Mouse (Mus musculus) cerebellum, postnatal 10 days (tissue): ENCODE results near the gene Robo1.

Source experiments
- DNase-seq, 2 experiments: peaks; one replicate each; pipeline ENCODE4 v3.0.0; 2021; ENCODE audit warnings: mixed read lengths in 2 of 2

Gene Robo1

GRCm38 (mm10) chr16:72307537-72308330 is at the start of gene Robo1:
Robo1 (plus strand) TSS chr16:72308306.
- DNase-seq, result no peak

- no peak for DNase-seq
These were observed 40.3 kb upstream of the Robo1 start for GRCm38 (mm10) chr16:72267839-72268238.

- DNase-seq, result no peak
These were observed 31.6 kb upstream of the Robo1 start for GRCm38 (mm10) chr16:72276390-72277074.

GRCm38 (mm10) chr16:72308331-72308668 is 194 bp downstream of the Robo1 start:
- no peak for DNase-seq

- DNase-seq, result no peak
These were observed 19.2 kb downstream of the Robo1 start for GRCm38 (mm10) chr16:72327321-72327720.

- DNase-seq, result no peak
These were observed 20.5 kb downstream of the Robo1 start for GRCm38 (mm10) chr16:72328579-72328978.

- DNase-seq, result no peak
These were observed 29.7 kb downstream of the Robo1 start for GRCm38 (mm10) chr16:72337757-72338156.

- DNase-seq, result no peak
These were observed 42.3 kb downstream of the Robo1 start for GRCm38 (mm10) chr16:72350422-72350821.

- peak; percentile 52 to 61 for DNase-seq
These were observed 48.6 kb downstream of the Robo1 start for GRCm38 (mm10) chr16:72356515-72357357.

- no peak for DNase-seq
These were observed 68.8 kb downstream of the Robo1 start for GRCm38 (mm10) chr16:72376896-72377295.

- DNase-seq, result no peak
These were observed 73.7 kb downstream of the Robo1 start for GRCm38 (mm10) chr16:72381819-72382218.

- DNase-seq, result peak; percentile 7 to 11
These were observed 75.5 kb downstream of the Robo1 start for GRCm38 (mm10) chr16:72383566-72383965.

GRCm38 (mm10) chr16:72393512-72393911 is 85.4 kb downstream of the Robo1 start:
- DNase-seq, result no peak

GRCm38 (mm10) chr16:72398811-72399210 is 90.7 kb downstream of the Robo1 start:
- DNase-seq, result no peak

GRCm38 (mm10) chr16:72402381-72402780 is 94.3 kb downstream of the Robo1 start:
- DNase-seq, result peak; percentile 40

GRCm38 (mm10) chr16:72409820-72410219 is 101.7 kb downstream of the Robo1 start:
- no peak for DNase-seq

GRCm38 (mm10) chr16:72411669-72412270 is 103.7 kb downstream of the Robo1 start:
- no peak for DNase-seq

- no peak for DNase-seq
These were observed 104.8 kb downstream of the Robo1 start for GRCm38 (mm10) chr16:72412879-72413278.

- DNase-seq, result no peak
These were observed 111.4 kb downstream of the Robo1 start for GRCm38 (mm10) chr16:72419328-72420066.

GRCm38 (mm10) chr16:72422426-72422825 is 114.3 kb downstream of the Robo1 start:
- DNase-seq, result no peak

GRCm38 (mm10) chr16:72434396-72434795 is 126.3 kb downstream of the Robo1 start:
- no peak for DNase-seq
